ENCODE assay signal across 9 mouse cellular contexts in genomic region chr4:152088556-152089120, GRCm38 (mm10). TPM values are rescaled to one million over a fixed set of nuclear protein-coding genes. Genes with fewer than 3 reads are reported as not detected.
DNase-seq lines count a peak whose midpoint lies in the region; ATAC-seq and TF ChIP-seq lines count a peak whose summit lies in the region.
"Had no signal": no experiment of that assay in that cellular context is flagged by ENCODE, and none has a peak within 500 bp of the region (broad histone marks: within the 10 kb centered on the region; RNA-seq: fewer than 3 reads in every experiment).

No protein-coding gene starts in this region.

- no peak overlapping the region for H3K27ac ChIP-seq in heart, embryonic 16.5 days (ENCODE audit: low read length)
- H3K27ac ChIP-seq in heart, embryonic 12.5 days (ENCODE audit: poor library complexity, severe bottlenecking), result no peak overlapping the region
- H3K27ac ChIP-seq in forebrain, embryonic 13.5 days, result peak overlapping the region; percentile 69

- H3K9me3 ChIP-seq in heart, embryonic 16.5 days (replicated peaks; ENCODE audit: control insufficient read depth, low read length), result no peaks in the 10 kb centered on the region; the same call in 1 of the 2 replicates
- H3K9me3 ChIP-seq in heart, embryonic 12.5 days (replicated peaks), result no peaks in the 10 kb centered on the region
- H3K9me3 ChIP-seq in forebrain, embryonic 13.5 days (replicated peaks), result no peaks in the 10 kb centered on the region

- peak; percentile 79 to 82 for DNase-seq in layer of hippocampus, postnatal 10 days (ENCODE audit: low spot score in 2 of 2)
- no peak for DNase-seq in lung, postnatal 14 days
- DNase-seq in lung, adult 2 months, result no peak
- DNase-seq in spleen, adult 18-20 months, result no peak

- no peak for TF ChIP-seq CTCF in lung, adult 2 months (IDR thresholded peaks at IDR 0.05; ENCODE audit: insufficient read depth, low read length)

- no peak for ATAC-seq in heart, embryonic 16.5 days (replicated peaks; ENCODE audit: extremely low read depth, insufficient read depth, low FRiP score)
- ATAC-seq in heart, embryonic 12.5 days (ENCODE audit: insufficient number of reproducible peaks, low FRiP score), result no peak
- ATAC-seq in forebrain, embryonic 13.5 days, result peak; percentile 60

- H3K4me1 ChIP-seq in heart, embryonic 16.5 days (ENCODE audit: control insufficient read depth, insufficient read depth, low read length), result peaks cover 26% of the 10 kb centered on the region
- peaks cover 32% of the 10 kb centered on the region for H3K4me1 ChIP-seq in heart, embryonic 12.5 days (replicated peaks)
- peaks cover 38% of the 10 kb centered on the region for H3K4me1 ChIP-seq in forebrain, embryonic 13.5 days
- peaks cover 8% of the 10 kb centered on the region; the same call in 1 of the 2 replicates for H3K4me1 ChIP-seq in lung, adult 2 months (ENCODE audit: control insufficient read depth, insufficient read depth, low read length)

- H3K9ac ChIP-seq in heart, embryonic 16.5 days (ENCODE audit: low read length), result no peak overlapping the region
- H3K9ac ChIP-seq in heart, embryonic 12.5 days, result no peak overlapping the region
- peak overlapping the region; percentile 85; the same call in 1 of the 2 replicates for H3K9ac ChIP-seq in forebrain, embryonic 13.5 days

- peak overlapping the region; percentile 96; the same call in 1 of the 2 replicates for H3K4me2 ChIP-seq in heart, embryonic 16.5 days (ENCODE audit: low read depth, low read length)
- H3K4me2 ChIP-seq in heart, embryonic 12.5 days, result no peak overlapping the region
- peak overlapping the region; percentile 88 for H3K4me2 ChIP-seq in forebrain, embryonic 13.5 days
- H3K4me2 ChIP-seq in myocyte (ENCODE audit: low read depth), result peak overlapping the region; percentile 87

- H3K4me3 ChIP-seq in heart, embryonic 16.5 days (ENCODE audit: low read length), result no peak overlapping the region
- H3K4me3 ChIP-seq in heart, embryonic 12.5 days, result no peak overlapping the region
- peak overlapping the region; percentile 73; the same call in 1 of the 2 replicates for H3K4me3 ChIP-seq in forebrain, embryonic 13.5 days
- peak overlapping the region; percentile 67 for H3K4me3 ChIP-seq in myocyte
- H3K4me3 ChIP-seq in lung, adult 2 months (replicated peaks; ENCODE audit: extremely low read depth, low read depth, low read length), result no peak overlapping the region

- WGBS in heart, embryonic 16.5 days, result 66% methylated on average over 8 of the region's 8 CpGs
- 68% methylated on average over 8 of the region's 8 CpGs for WGBS in heart, embryonic 12.5 days
- WGBS in forebrain, embryonic 13.5 days, result 37% methylated on average over 8 of the region's 8 CpGs
- WGBS in lung, adult 2 months, result 62% methylated on average over 8 of the region's 8 CpGs

- TF ChIP-seq POLR2A in myocyte (IDR thresholded peaks at IDR 0.05; ENCODE audit: insufficient read length, low read depth), result no peak
- TF ChIP-seq POLR2A in lung, adult 2 months (IDR thresholded peaks at IDR 0.05; ENCODE audit: borderline replicate concordance, extremely low read depth, low read depth, low read length), result no peak

- peaks cover 41% of the 10 kb centered on the region for H3K79me2 ChIP-seq in myocyte (ENCODE audit: control insufficient read depth, insufficient read depth)

- H3K27me3 ChIP-seq in heart, embryonic 16.5 days (ENCODE audit: control insufficient read depth, insufficient read depth, low read length), result 0 out of 2 replicates have a peak, but pooled peaks cover 4% of the 10 kb centered on the region
- peaks cover 12% of the 10 kb centered on the region; the same call in 1 of the 2 replicates for H3K27me3 ChIP-seq in heart, embryonic 12.5 days (replicated peaks)
- 0 out of 2 replicates have a peak, but pooled peaks cover 2% of the 10 kb centered on the region for H3K27me3 ChIP-seq in forebrain, embryonic 13.5 days
- H3K27me3 ChIP-seq in myocyte (ENCODE audit: control insufficient read depth, insufficient read depth, insufficient read length), result no peaks in the 10 kb centered on the region

- peak overlapping the region; percentile 78 for H3ac ChIP-seq in myocyte (ENCODE audit: control insufficient read depth, insufficient read length)

- no peaks in the 10 kb centered on the region for H3K36me3 ChIP-seq in heart, embryonic 16.5 days (ENCODE audit: control insufficient read depth, insufficient read depth)
- H3K36me3 ChIP-seq in heart, embryonic 12.5 days, result no peaks in the 10 kb centered on the region
- no peaks in the 10 kb centered on the region for H3K36me3 ChIP-seq in forebrain, embryonic 13.5 days (ENCODE audit: poor library complexity, severe bottlenecking)
- peaks cover 3% of the 10 kb centered on the region for H3K36me3 ChIP-seq in myocyte (ENCODE audit: control insufficient read depth, insufficient read depth)

TF ChIP-seq in myocyte, 11 proteins besides CTCF, POLR2A, EP300 and RAD21:
- TF ChIP-seq POLR2AphosphoS2 (IDR thresholded peaks at IDR 0.05; ENCODE audit: insufficient read length, low read depth) (peak; percentile 41), MYOD1 (IDR thresholded peaks at IDR 0.05; ENCODE audit: control insufficient read depth in 1 of 3, insufficient read length in 2 of 3, low read depth in 2 of 3) (no peak), MYOG (IDR thresholded peaks at IDR 0.05; ENCODE audit: control insufficient read depth in 1 of 3, insufficient read depth in 1 of 3, insufficient read length in 2 of 3, low read depth in 2 of 3) (peak in 1 of 3 experiments; percentile 37)

RNA-seq across cellular contexts. Expression of gene Plekhg5, which starts 16.3 kb away (rescaled TPM):
- polyA plus RNA-seq in heart, embryonic 16.5 days (2015; fragmentation: Nextera tagmentation; extraction: Ambion mirVana), result 11.9 and 13.4 TPM in 2 replicates
- polyA plus RNA-seq in heart, embryonic 12.5 days (2016; fragmentation: Nextera tagmentation; extraction: Ambion mirVana), result 13.6 and 14.1 TPM in 2 replicates
- polyA plus RNA-seq in forebrain, embryonic 13.5 days (2015; fragmentation: Nextera tagmentation; extraction: Ambion mirVana), result 8.4 and 9.2 TPM in 2 replicates
- total RNA-seq in layer of hippocampus, postnatal 10 days (2021), result 10 to 100 TPM; 76.0 to 79.6 TPM
- polyA plus RNA-seq in myocyte (2012; fragmentation: generic; extraction: Trizol), result 65.8 TPM
- polyA plus RNA-seq in lung, adult 2 months (2012; rRNA removed), result 46.7 and 49.9 TPM in 2 replicates

RNA-seq across cellular contexts. Expression of gene Tnfrsf25, which starts 27.1 kb away (rescaled TPM):
- polyA plus RNA-seq in heart, embryonic 16.5 days (2015; fragmentation: Nextera tagmentation; extraction: Ambion mirVana), result 0.77 and 1.4 TPM in 2 replicates
- 0.86 and 1.1 TPM in 2 replicates for polyA plus RNA-seq in heart, embryonic 12.5 days (2016; fragmentation: Nextera tagmentation; extraction: Ambion mirVana)
- 0.38 and 0.88 TPM in 2 replicates for polyA plus RNA-seq in forebrain, embryonic 13.5 days (2015; fragmentation: Nextera tagmentation; extraction: Ambion mirVana)
- total RNA-seq in layer of hippocampus, postnatal 10 days (2021), result 10 to 100 TPM; 14.0 to 15.1 TPM
- 4.0 TPM for polyA plus RNA-seq in myocyte (2012; fragmentation: generic; extraction: Trizol)
- polyA plus RNA-seq in lung, adult 2 months (2012; rRNA removed), result 8.1 and 12.7 TPM in 2 replicates

RNA-seq across cellular contexts. Expression of gene Nol9, which starts 49.5 kb away (rescaled TPM):
- polyA plus RNA-seq in heart, embryonic 16.5 days (2015; fragmentation: Nextera tagmentation; extraction: Ambion mirVana), result 17.1 and 17.8 TPM in 2 replicates
- polyA plus RNA-seq in heart, embryonic 12.5 days (2016; fragmentation: Nextera tagmentation; extraction: Ambion mirVana), result 23.1 and 25.8 TPM in 2 replicates
- polyA plus RNA-seq in forebrain, embryonic 13.5 days (2015; fragmentation: Nextera tagmentation; extraction: Ambion mirVana), result 22.5 and 25.8 TPM in 2 replicates
- total RNA-seq in layer of hippocampus, postnatal 10 days (2021), result 10 to 100 TPM; 27.3 to 31.6 TPM
- 28.5 TPM for polyA plus RNA-seq in myocyte (2012; fragmentation: generic; extraction: Trizol)
- 16.7 and 18.2 TPM in 2 replicates for polyA plus RNA-seq in lung, adult 2 months (2012; rRNA removed)

RNA-seq across cellular contexts. Expression of gene Tas1r1, which starts 50.3 kb away (rescaled TPM):
- polyA plus RNA-seq in heart, embryonic 16.5 days (2015; fragmentation: Nextera tagmentation; extraction: Ambion mirVana), result 0.29 and 0.39 TPM in 2 replicates
- polyA plus RNA-seq in heart, embryonic 12.5 days (2016; fragmentation: Nextera tagmentation; extraction: Ambion mirVana), result 0.06 and 0.13 TPM in 2 replicates
- 0.53 and 0.83 TPM in 2 replicates for polyA plus RNA-seq in forebrain, embryonic 13.5 days (2015; fragmentation: Nextera tagmentation; extraction: Ambion mirVana)
- total RNA-seq in layer of hippocampus, postnatal 10 days (2021), result under 1 TPM; 0.37 to 0.45 TPM
- 14.7 TPM for polyA plus RNA-seq in myocyte (2012; fragmentation: generic; extraction: Trizol)
- 0.08 TPM in 1 of 2 replicates, not detected in the other for polyA plus RNA-seq in lung, adult 2 months (2012; rRNA removed)
- polyA plus RNA-seq: small intestine, adult 2 months had no signal

Comparison
In these comparisons a context has a peak if more than half of its experiments do, and no peak if none do; other contexts are left out.
1. H3K4me3 ChIP-seq: peak in forebrain, embryonic 13.5 days (single experiment) and myocyte (single experiment); none in heart, embryonic 16.5 days (single experiment), heart, embryonic 12.5 days (single experiment) and lung, adult 2 months (single experiment).
2. DNase-seq: peak in layer of hippocampus, postnatal 10 days (2 of 2); none in lung, postnatal 14 days (single experiment), lung, adult 2 months (single experiment) and spleen, adult 18-20 months (0 of 2).